Mouse (Mus musculus) G1E (cell line): ENCODE data around the gene Cfap43.

Source experiments
- CTCF ChIP-seq: IDR thresholded peaks from 2 replicates; pipeline ENCODE4 v1.5.1; 2012; ENCODE audit warnings: low read depth, low read length, inconsistent platforms, mixed read lengths
- GATA1 ChIP-seq: IDR thresholded peaks from 2 replicates; pipeline ENCODE4 v1.6.1; 2012; ENCODE audit warnings: borderline replicate concordance, low read length, inconsistent platforms, mixed read lengths

- TF ChIP-seq CTCF (no peak), GATA1 (no peak)
These were observed 170.1 kb downstream of the Cfap43 start for GRCm38 (mm10) chr19:47748950-47749349.
